Mouse (Mus musculus) spleen, adult 2 months (tissue): ENCODE data around the gene Heg1. TPM values are rescaled to one million over a fixed set of nuclear protein-coding genes. Genes with fewer than 3 reads are reported as not detected.

ENCODE experiments used
- DNase-seq, 2 experiments: peaks; one replicate each; pipeline versions ENCODE4 v3.0.0 to v3.0.0-alpha.2; 2012 to 2021; ENCODE audit warnings: low spot score in 2 of 2, low read depth in 1 of 2
- H3K27ac ChIP-seq: fragments of 200-500 bp; 2 replicates; pipeline ENCODE4 v1.5.1; 2012; ENCODE audit warnings: low read length, inconsistent platforms; ENCODE audit not compliant: insufficient read depth
- H3K27me3 ChIP-seq: fragments of 200-500 bp; 2 replicates; pipeline ENCODE4 v1.6.1; 2012; ENCODE audit warnings: mild to moderate bottlenecking, moderate library complexity, low read length, inconsistent platforms; ENCODE audit not compliant: control insufficient read depth, insufficient read depth
- H3K36me3 ChIP-seq: fragments of 200-500 bp; 2 replicates; pipeline ENCODE4 v1.6.1; 2012; ENCODE audit warnings: mild to moderate bottlenecking, low read length, inconsistent platforms; ENCODE audit not compliant: control insufficient read depth, insufficient read depth
- H3K4me1 ChIP-seq: fragments of 200-500 bp; 2 replicates; pipeline ENCODE4 v1.6.1; 2011; ENCODE audit warnings: inconsistent platforms; ENCODE audit not compliant: control insufficient read depth, insufficient read depth, insufficient read length
- H3K4me3 ChIP-seq: fragments of 200-500 bp; 2 replicates; pipeline ENCODE4 v1.5.1; 2011; ENCODE audit warnings: mild to moderate bottlenecking, inconsistent platforms; ENCODE audit not compliant: insufficient read depth, insufficient read length; ENCODE audit errors: extremely low read depth
- CTCF ChIP-seq: fragments of 200-500 bp; IDR thresholded peaks from 2 replicates; pipeline ENCODE4 v1.5.1; 2011; ENCODE audit warnings: mild to moderate bottlenecking, inconsistent platforms; ENCODE audit not compliant: insufficient read depth, insufficient read length, insufficient replicate concordance; ENCODE audit errors: extremely low read depth
- POLR2A ChIP-seq: fragments of 200-500 bp; IDR thresholded peaks from 2 replicates; pipeline ENCODE4 v1.6.1; 2011; ENCODE audit warnings: low read depth, low read length, inconsistent platforms
- WGBS: fragments of 180-500 bp; shearing (Covaris S2); methylation state at CpG from one replicate; pipeline ENCODE4 v1.1.7; 2018; 5-methylcytosine and 5-hydroxymethylcytosine counted together
- polyA plus RNA-seq: library from polyadenylated mRNA; depleted of rRNA; stranded (reverse); fragments of >200 nt; gene quantifications from 2 replicates; pipeline ENCODE4 v1.2.3, GENCODE M21; 2012

Heg1 gene
- polyA plus RNA-seq, 1 experiment, result 36.0 TPM

GRCm38 (mm10) chr16:33726261-33726660, 42.1 kb downstream of the Heg1 start:
- Histone ChIP-seq H3K4me1 (peaks cover 1% of the 10 kb centered on the region; the same call in 1 of the 2 replicates), H3K27ac (no peak overlapping the region), H3K27me3 (no peaks in the 10 kb centered on the region), H3K36me3 (peaks cover 35% of the 10 kb centered on the region), H3K4me3 (no peak overlapping the region)
- no peak for DNase-seq
- WGBS, result 92% methylated on average over 17 of the region's 17 CpGs
- TF ChIP-seq CTCF (no peak), POLR2A (no peak)

GRCm38 (mm10) chr16:33726892-33727291, 42.7 kb downstream of the Heg1 start:
- WGBS, result 75% methylated on average over 7 of the region's 7 CpGs
- no peaks in the 10 kb centered on the region for H3K27me3 ChIP-seq
- H3K27ac ChIP-seq, result no peak overlapping the region
- no peak for DNase-seq
- peaks cover 32% of the 10 kb centered on the region for H3K36me3 ChIP-seq
- peaks cover 4% of the 10 kb centered on the region; the same call in 1 of the 2 replicates for H3K4me1 ChIP-seq
- TF ChIP-seq CTCF (no peak), POLR2A (no peak)
- H3K4me3 ChIP-seq, result no peak overlapping the region

GRCm38 (mm10) chr16:33728427-33728826, 44.3 kb downstream of the Heg1 start:
- WGBS, result 92% methylated on average over 13 of the region's 13 CpGs
- TF ChIP-seq POLR2A (no peak), CTCF (no peak)
- DNase-seq, result no peak
- Histone ChIP-seq H3K27me3 (no peaks in the 10 kb centered on the region), H3K4me1 (peaks cover 9% of the 10 kb centered on the region; the same call in 1 of the 2 replicates), H3K36me3 (peaks cover 25% of the 10 kb centered on the region), H3K4me3 (no peak overlapping the region), H3K27ac (no peak overlapping the region)

GRCm38 (mm10) chr16:33731291-33731690, 47.1 kb downstream of the Heg1 start:
- H3K27me3 ChIP-seq, result no peaks in the 10 kb centered on the region
- no peak for TF ChIP-seq CTCF
- TF ChIP-seq POLR2A, result no peak
- WGBS, result 83% methylated on average over 12 of the region's 12 CpGs
- DNase-seq, result no peak
- H3K4me3 ChIP-seq, result no peak overlapping the region
- peaks cover 29% of the 10 kb centered on the region; the same call in 1 of the 2 replicates for H3K4me1 ChIP-seq
- peak overlapping the region; percentile 16; the same call in 1 of the 2 replicates for H3K27ac ChIP-seq
- peaks cover 15% of the 10 kb centered on the region for H3K36me3 ChIP-seq

- peaks cover 34% of the 10 kb centered on the region; the same call in 1 of the 2 replicates for H3K4me1 ChIP-seq
- H3K4me3 ChIP-seq, result no peak overlapping the region
- TF ChIP-seq POLR2A (no peak), CTCF (no peak)
- H3K36me3 ChIP-seq, result peaks cover 11% of the 10 kb centered on the region
- peak; percentile 47 to 64 for DNase-seq
- H3K27me3 ChIP-seq, result no peaks in the 10 kb centered on the region
- H3K27ac ChIP-seq, result peak overlapping the region; percentile 89
- 15% methylated on average over 6 of the region's 6 CpGs for WGBS
These were observed 48.1 kb downstream of the Heg1 start for GRCm38 (mm10) chr16:33732237-33732749.

- WGBS, result 34% methylated on average over 15 of the region's 15 CpGs
These were observed 48.8 kb downstream of the Heg1 start for GRCm38 (mm10) chr16:33732846-33733580.

More at GRCm38 (mm10) chr16:33732846-33733580, 48.8 kb downstream of the Heg1 start:
- H3K27me3 ChIP-seq, result no peaks in the 10 kb centered on the region
- H3K4me3 ChIP-seq, result no peak overlapping the region
- TF ChIP-seq POLR2A (no peak), CTCF (no peak)
- H3K36me3 ChIP-seq, result peaks cover 5% of the 10 kb centered on the region; the same call in 1 of the 2 replicates
- peak overlapping the region; percentile 87 for H3K27ac ChIP-seq
- DNase-seq, result peak; percentile 64 to 86
- peaks cover 34% of the 10 kb centered on the region; the same call in 1 of the 2 replicates for H3K4me1 ChIP-seq
